Mouse (Mus musculus) liver, embryonic 13.5 days (tissue): ENCODE results near the gene Sap30bp. TPM values are rescaled to one million over a fixed set of nuclear protein-coding genes. Genes with fewer than 3 reads are reported as not detected.

Experiments used
- ATAC-seq: fragments of 200-750 bp; cut with Nextera tagmentation; 2 replicates; pipeline ENCODE4 v1.8.0; 2017; ENCODE audit warnings: low read depth, mild to moderate bottlenecking, moderate number of reproducible peaks, moderate library complexity
- DNase-seq: peaks from one replicate; pipeline ENCODE4 v3.0.0; 2022
- H3K27ac ChIP-seq: fragments of 300-500 bp; sonication (generic); 2 replicates; pipeline ENCODE4 v1.5.1; 2015; ENCODE audit warnings: moderate library complexity, mild to moderate bottlenecking, inconsistent platforms
- H3K27me3 ChIP-seq: fragments of 300-500 bp; sonication (generic); 2 replicates; pipeline ENCODE4 v1.6.1; 2015; ENCODE audit warnings: mild to moderate bottlenecking, inconsistent platforms
- H3K36me3 ChIP-seq: fragments of 300-500 bp; sonication (generic); 2 replicates; pipeline ENCODE4 v1.6.1; 2015; ENCODE audit warnings: mild to moderate bottlenecking, inconsistent platforms
- H3K4me1 ChIP-seq: fragments of 300-500 bp; sonication (generic); replicated peaks from 2 replicates; pipeline ENCODE4 v1.6.1; 2015; ENCODE audit warnings: inconsistent platforms
- H3K4me2 ChIP-seq: fragments of 300-500 bp; sonication (generic); 2 replicates; pipeline ENCODE4 v1.6.1; 2015; ENCODE audit warnings: inconsistent platforms, mild to moderate bottlenecking, moderate library complexity
- H3K4me3 ChIP-seq: fragments of 300-500 bp; sonication (generic); replicated peaks from 2 replicates; pipeline ENCODE4 v1.5.1; 2015; ENCODE audit warnings: mild to moderate bottlenecking, inconsistent platforms
- H3K9ac ChIP-seq: fragments of 300-500 bp; sonication (generic); 2 replicates; pipeline ENCODE4 v1.6.1; 2015; ENCODE audit warnings: mild to moderate bottlenecking, inconsistent platforms
- H3K9me3 ChIP-seq: fragments of 300-500 bp; sonication (generic); replicated peaks from 2 replicates; pipeline ENCODE4 v1.6.1; 2016; ENCODE audit warnings: inconsistent platforms
- WGBS: fragments of 180-500 bp; shearing (Covaris S2); methylation state at CpG from one replicate; pipeline ENCODE4 v1.1.7; 2015; ENCODE audit not compliant: insufficient replicate concordance; 5-methylcytosine and 5-hydroxymethylcytosine counted together
- polyA plus RNA-seq: library from polyadenylated mRNA; unstranded; fragments of >200 nt; fragmentation: Nextera tagmentation; extraction: Ambion mirVana; gene quantifications from 2 replicates; pipeline ENCODE4 v1.2.1, GENCODE M21; 2015

The Sap30bp gene
- polyA plus RNA-seq, 1 experiment from 2014 or later = 23.4 TPM

GRCm38 (mm10) chr11:115933747-115934110, 647 bp downstream of the Sap30bp start:
- peaks cover 41% of the 10 kb centered on the region for H3K36me3 ChIP-seq
- peak overlapping the region; percentile 87 for H3K9ac ChIP-seq
- ATAC-seq = peak; percentile 45
- H3K4me3 ChIP-seq = peak overlapping the region; percentile 92
- no peaks in the 10 kb centered on the region for H3K9me3 ChIP-seq
- H3K4me1 ChIP-seq = peaks cover 39% of the 10 kb centered on the region
- under 1% methylated on average over 16 of the region's 16 CpGs for WGBS
- peak overlapping the region; percentile 86 for H3K4me2 ChIP-seq
- H3K27ac ChIP-seq = peak overlapping the region; percentile 51; the same call in 1 of the 2 replicates
- DNase-seq = no peak
- H3K27me3 ChIP-seq = no peaks in the 10 kb centered on the region

DNA sequence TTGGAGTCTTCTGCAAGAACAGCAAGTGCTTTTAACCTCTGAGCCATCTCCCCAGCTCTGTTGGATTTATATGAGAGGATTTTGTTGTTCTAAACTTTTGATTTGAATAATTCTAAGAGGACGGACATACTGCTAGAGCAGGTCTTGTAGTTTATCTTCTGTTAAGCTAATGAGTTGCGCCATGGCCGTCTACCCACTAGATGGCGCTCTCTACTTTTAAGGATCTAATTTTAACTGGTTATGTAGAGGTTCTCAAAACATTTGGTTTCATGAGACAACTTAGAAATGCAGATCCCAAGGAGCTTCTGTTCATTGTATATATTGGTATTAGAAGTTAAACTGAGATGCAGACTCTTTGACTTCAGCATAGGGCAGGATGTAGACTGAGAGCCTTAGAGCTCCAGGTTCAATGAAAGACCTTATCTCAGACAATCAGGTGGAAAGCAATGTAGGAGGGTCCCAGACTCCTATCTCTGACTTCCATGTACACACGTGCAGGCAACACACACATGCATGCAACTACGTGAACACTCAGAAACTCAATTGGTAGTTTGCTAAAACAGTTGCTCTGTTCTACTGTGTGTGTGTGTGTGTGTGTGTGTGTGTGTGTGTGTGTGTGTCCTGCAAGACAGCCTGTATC, 6.7 kb downstream of the Sap30bp start:
- Histone ChIP-seq H3K27me3 (no peaks in the 10 kb centered on the region), H3K9ac (no peak overlapping the region), H3K9me3 (no peaks in the 10 kb centered on the region), H3K36me3 (peaks cover 87% of the 10 kb centered on the region), H3K4me2 (no peak overlapping the region), H3K4me1 (peaks cover 15% of the 10 kb centered on the region), H3K27ac (no peak overlapping the region), H3K4me3 (no peak overlapping the region)
- DNase-seq = peak; percentile 34
- 14% methylated on average over 6 of the region's 6 CpGs for WGBS
- ATAC-seq = peak; percentile 72

DNA sequence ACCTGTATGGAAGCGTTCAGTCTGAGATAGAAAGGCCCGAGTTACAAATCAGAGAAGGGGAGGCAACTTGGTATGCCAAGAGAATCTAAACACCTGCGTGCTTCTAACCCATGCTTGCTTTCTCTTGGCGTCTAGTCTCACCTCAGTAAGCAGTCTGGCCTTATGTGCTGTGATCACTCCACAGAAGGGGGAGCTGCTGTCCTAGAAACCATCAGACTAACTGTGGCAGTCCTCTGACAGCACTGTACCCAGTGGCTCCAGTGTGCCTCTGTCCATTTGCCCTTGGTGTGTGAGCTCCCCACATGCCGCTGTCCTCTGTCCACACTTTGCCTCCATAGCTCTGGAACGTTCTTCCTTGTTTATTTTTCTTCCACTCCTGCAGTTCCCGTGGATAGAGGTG, 8.9 kb downstream of the Sap30bp start:
- Histone ChIP-seq H3K36me3 (peaks cover 88% of the 10 kb centered on the region), H3K27ac (no peak overlapping the region), H3K4me3 (no peak overlapping the region), H3K27me3 (no peaks in the 10 kb centered on the region), H3K4me2 (no peak overlapping the region), H3K9me3 (no peaks in the 10 kb centered on the region), H3K4me1 (peaks cover 7% of the 10 kb centered on the region), H3K9ac (no peak overlapping the region)
- no peak for DNase-seq
- ATAC-seq = no peak
- WGBS = 85% methylated on average over 7 of the region's 7 CpGs

DNA sequence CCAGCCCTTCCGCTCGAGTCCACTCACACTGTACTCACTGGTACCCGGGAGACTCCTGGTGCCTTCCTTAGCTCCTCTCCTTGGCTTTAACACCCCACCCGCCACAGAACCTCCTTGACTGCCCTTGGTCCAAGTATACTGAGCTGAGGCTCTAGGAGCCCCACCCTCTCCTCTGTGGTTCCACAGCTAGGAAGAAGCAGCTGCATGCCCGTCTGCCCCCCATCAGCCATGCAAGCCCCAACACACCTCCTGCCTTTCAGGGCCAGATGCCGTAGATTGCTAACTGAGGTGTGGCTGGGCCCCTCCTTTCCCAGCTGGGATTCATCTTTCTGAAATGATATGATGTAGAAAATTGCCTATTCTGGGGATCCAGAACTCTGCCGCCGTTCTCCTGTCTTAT, 12.2 kb downstream of the Sap30bp start:
- H3K9ac ChIP-seq = no peak overlapping the region
- H3K4me2 ChIP-seq = no peak overlapping the region
- ATAC-seq (no peak), DNase-seq (no peak)
- H3K4me3 ChIP-seq = no peak overlapping the region
- peaks cover 2% of the 10 kb centered on the region; the same call in 1 of the 2 replicates for H3K4me1 ChIP-seq
- H3K36me3 ChIP-seq = peaks cover 85% of the 10 kb centered on the region
- H3K27ac ChIP-seq = no peak overlapping the region
- 82% methylated on average over 8 of the region's 8 CpGs for WGBS
- no peaks in the 10 kb centered on the region for H3K9me3 ChIP-seq
- no peaks in the 10 kb centered on the region for H3K27me3 ChIP-seq

GRCm38 (mm10) chr11:115946221-115946828, 13.2 kb downstream of the Sap30bp start:
- H3K27me3 ChIP-seq = no peaks in the 10 kb centered on the region
- H3K9ac ChIP-seq = no peak overlapping the region
- no peak overlapping the region for H3K4me2 ChIP-seq
- H3K9me3 ChIP-seq = no peaks in the 10 kb centered on the region
- H3K4me3 ChIP-seq = no peak overlapping the region
- no peak overlapping the region for H3K27ac ChIP-seq
- peaks cover 86% of the 10 kb centered on the region for H3K36me3 ChIP-seq
- no peaks in the 10 kb centered on the region for H3K4me1 ChIP-seq
- ATAC-seq = no peak
- 85% methylated on average over 9 of the region's 9 CpGs for WGBS
- no peak for DNase-seq

GRCm38 (mm10) chr11:115948316-115948715, 15.2 kb downstream of the Sap30bp start:
- no peaks in the 10 kb centered on the region for H3K27me3 ChIP-seq
- H3K4me3 ChIP-seq = no peak overlapping the region
- H3K36me3 ChIP-seq = peaks cover 90% of the 10 kb centered on the region
- no peaks in the 10 kb centered on the region for H3K4me1 ChIP-seq
- DNase-seq (no peak), ATAC-seq (no peak)
- H3K4me2 ChIP-seq = no peak overlapping the region
- H3K9ac ChIP-seq = no peak overlapping the region
- no peak overlapping the region for H3K27ac ChIP-seq
- 83% methylated on average over 9 of the region's 9 CpGs for WGBS
- no peaks in the 10 kb centered on the region for H3K9me3 ChIP-seq

DNA sequence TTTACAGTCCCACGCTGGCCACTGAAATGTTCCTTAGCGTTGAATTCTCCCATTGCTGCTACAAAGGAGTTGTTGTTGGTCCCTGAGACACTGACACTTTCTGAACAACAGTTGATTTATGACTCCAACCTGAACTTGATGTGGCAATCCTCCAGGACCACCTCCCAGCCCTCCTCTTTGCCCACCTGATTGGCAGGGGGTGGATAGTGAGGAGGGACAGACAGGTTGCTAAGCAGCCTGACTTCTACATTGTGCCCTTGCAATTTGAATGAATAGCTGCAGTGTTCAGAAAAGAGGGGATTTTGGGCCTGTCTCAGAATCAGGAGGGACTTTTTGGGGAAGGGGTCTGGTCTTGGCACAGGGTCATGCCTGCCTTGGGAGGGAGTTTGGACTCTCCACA, 17.6 kb downstream of the Sap30bp start:
- no peak overlapping the region for H3K4me3 ChIP-seq
- no peak overlapping the region for H3K27ac ChIP-seq
- WGBS = 89% methylated on average over 2 of the region's 2 CpGs
- DNase-seq = no peak
- peaks cover 14% of the 10 kb centered on the region for H3K4me1 ChIP-seq
- no peak for ATAC-seq
- H3K4me2 ChIP-seq = no peak overlapping the region
- peaks cover 89% of the 10 kb centered on the region for H3K36me3 ChIP-seq
- no peak overlapping the region for H3K9ac ChIP-seq
- no peaks in the 10 kb centered on the region for H3K9me3 ChIP-seq
- no peaks in the 10 kb centered on the region for H3K27me3 ChIP-seq

DNA sequence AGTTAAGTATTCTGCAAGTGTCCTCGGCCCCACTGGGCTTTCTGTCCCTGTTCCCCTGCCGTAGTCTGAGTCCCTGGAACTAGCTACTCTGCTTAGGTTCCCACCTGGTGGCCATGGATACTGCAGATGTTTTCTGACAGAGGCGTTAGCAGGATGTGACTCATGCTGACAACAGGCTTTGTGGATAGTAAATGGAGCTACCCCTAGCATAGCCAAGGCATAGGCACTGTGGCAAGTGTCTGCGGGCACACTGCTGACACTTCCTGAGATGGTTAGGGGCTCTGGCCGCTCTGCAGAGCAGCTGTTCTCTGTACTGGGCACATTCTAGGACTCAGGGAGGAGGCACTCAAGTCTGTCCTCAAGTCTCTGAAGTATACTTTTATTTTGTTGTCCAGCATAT, 21.6 kb downstream of the Sap30bp start:
- ATAC-seq = no peak

GRCm38 (mm10) chr11:115955195-115955858, 22.2 kb downstream of the Sap30bp start:
- DNase-seq = no peak
- Histone ChIP-seq H3K9me3 (no peaks in the 10 kb centered on the region), H3K27me3 (no peaks in the 10 kb centered on the region), H3K4me2 (no peak overlapping the region), H3K4me3 (no peak overlapping the region), H3K27ac (no peak overlapping the region), H3K36me3 (peaks cover 83% of the 10 kb centered on the region), H3K9ac (no peak overlapping the region), H3K4me1 (peaks cover 16% of the 10 kb centered on the region)
- 69% methylated on average over 10 of the region's 10 CpGs for WGBS
- ATAC-seq = 0 out of 2 replicates have a peak, but pooled peaks have one; percentile 31

More for the DNA sequence above, 21.6 kb downstream of the Sap30bp start:
- Histone ChIP-seq H3K27ac (no peak overlapping the region), H3K4me3 (no peak overlapping the region), H3K4me1 (peaks cover 16% of the 10 kb centered on the region), H3K27me3 (no peaks in the 10 kb centered on the region), H3K36me3 (peaks cover 79% of the 10 kb centered on the region), H3K9ac (no peak overlapping the region), H3K4me2 (no peak overlapping the region), H3K9me3 (no peaks in the 10 kb centered on the region)
- DNase-seq = no peak
- 79% methylated on average over 5 of the region's 5 CpGs for WGBS

GRCm38 (mm10) chr11:115956453-115956852, 23.4 kb downstream of the Sap30bp start:
- DNase-seq (no peak), ATAC-seq (no peak)
- no peak overlapping the region for H3K4me2 ChIP-seq
- H3K4me3 ChIP-seq = no peak overlapping the region
- no peak overlapping the region for H3K9ac ChIP-seq
- no peaks in the 10 kb centered on the region for H3K9me3 ChIP-seq
- H3K36me3 ChIP-seq = peaks cover 83% of the 10 kb centered on the region
- WGBS = 82% methylated on average over 4 of the region's 4 CpGs
- H3K27ac ChIP-seq = no peak overlapping the region
- H3K27me3 ChIP-seq = no peaks in the 10 kb centered on the region
- peaks cover 16% of the 10 kb centered on the region for H3K4me1 ChIP-seq

GRCm38 (mm10) chr11:115957971-115958370, 24.9 kb downstream of the Sap30bp start:
- no peaks in the 10 kb centered on the region for H3K9me3 ChIP-seq
- DNase-seq (no peak), ATAC-seq (no peak)
- H3K4me2 ChIP-seq = no peak overlapping the region
- no peak overlapping the region for H3K27ac ChIP-seq
- peaks cover 82% of the 10 kb centered on the region for H3K36me3 ChIP-seq
- H3K9ac ChIP-seq = no peak overlapping the region
- H3K4me1 ChIP-seq = peaks cover 16% of the 10 kb centered on the region
- 81% methylated on average over 7 of the region's 7 CpGs for WGBS
- H3K27me3 ChIP-seq = no peaks in the 10 kb centered on the region
- no peak overlapping the region for H3K4me3 ChIP-seq
